Mouse (Mus musculus): ENCODE measurements around the gene Usp39. TPM values are rescaled to one million over a fixed set of nuclear protein-coding genes. Genes with fewer than 3 reads are reported as not detected.

The Usp39 gene
- total RNA-seq, 4 experiments from 2014 or later: 14.4 to 20.0 (median 15.2) TPM

DNA sequence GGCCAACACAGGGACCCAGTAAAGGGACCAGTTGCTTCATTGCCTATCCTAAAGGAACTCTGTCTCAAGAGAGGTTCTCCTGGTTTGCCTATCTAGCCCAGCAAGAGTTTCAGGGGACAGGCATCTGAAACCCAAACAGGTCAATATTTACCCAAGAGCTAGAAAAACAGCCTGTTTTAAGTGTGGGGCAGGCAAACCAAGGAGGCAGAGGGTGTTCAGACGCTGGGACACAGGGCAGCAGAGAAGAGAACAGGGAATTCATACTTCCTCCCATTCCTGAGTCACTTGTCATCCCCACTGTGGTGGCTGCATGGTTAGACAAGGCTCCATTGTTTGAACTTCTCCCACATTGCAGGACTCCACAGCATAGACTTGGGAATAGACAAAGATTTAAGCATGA, 26.6 kb upstream of the Usp39 start:
- DNase-seq (ENCODE audit: low spot score): no peak

DNA sequence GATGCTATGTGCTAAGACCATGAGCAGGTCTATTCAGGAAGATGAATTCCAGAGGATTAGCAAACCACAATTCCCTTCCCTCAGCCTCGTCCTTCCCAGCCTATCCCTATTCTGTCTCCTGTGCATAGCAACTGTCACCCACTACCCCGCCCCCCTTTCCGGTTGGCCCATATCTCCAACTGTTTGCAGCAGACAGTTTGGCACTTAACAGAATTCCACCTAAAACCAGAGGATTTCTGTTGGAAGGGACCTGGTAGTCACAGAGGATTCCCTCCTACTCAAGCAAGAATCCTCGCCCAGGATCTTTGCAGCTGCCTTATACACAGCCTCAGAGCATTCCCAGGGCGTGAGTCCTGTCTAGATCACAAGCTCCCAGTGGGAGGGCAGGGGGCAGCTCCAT, 26.2 kb upstream of the Usp39 start:
- no peak for DNase-seq (ENCODE audit: low spot score)

DNA sequence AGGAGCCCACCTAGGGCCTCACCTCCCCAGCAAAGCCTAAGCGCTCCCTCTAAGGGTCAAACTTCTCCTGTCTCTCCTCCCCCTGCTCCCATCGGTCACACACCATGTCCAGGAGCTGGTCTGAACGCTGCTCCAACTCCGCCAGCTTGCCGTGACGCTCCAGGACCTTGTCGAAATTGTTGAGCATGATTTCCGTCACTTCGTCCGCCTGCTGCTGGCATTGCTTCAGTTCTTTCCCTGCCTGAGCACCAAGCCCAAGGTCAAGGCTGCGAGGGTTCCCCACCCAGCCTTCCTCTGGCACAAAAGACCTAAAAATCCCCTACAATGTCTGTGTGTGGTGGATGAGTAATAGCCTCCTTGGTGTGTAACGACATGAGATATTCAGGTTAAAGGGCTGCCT, 25.1 kb upstream of the Usp39 start:
- DNase-seq (ENCODE audit: low spot score): no peak

DNA sequence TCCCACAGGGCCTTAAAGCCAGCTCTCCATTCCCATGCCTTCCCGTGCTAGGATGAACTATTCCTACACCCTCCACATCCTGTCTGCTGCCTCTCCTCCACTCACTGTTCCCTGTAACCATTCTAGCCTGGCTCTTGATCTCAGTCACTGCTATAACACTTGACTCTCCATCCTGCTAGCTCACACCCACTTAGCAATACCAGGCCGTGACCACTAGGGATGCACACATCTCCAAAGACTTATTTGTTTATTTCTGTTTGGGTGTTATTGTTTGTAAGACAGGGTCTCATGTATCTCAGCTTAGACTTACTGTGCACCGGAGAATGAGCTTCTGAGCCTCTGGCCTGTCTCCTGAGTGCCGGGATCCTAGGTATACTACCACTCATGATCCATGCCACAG, 24.6 kb upstream of the Usp39 start:
- DNase-seq (ENCODE audit: low spot score): no peak

DNA sequence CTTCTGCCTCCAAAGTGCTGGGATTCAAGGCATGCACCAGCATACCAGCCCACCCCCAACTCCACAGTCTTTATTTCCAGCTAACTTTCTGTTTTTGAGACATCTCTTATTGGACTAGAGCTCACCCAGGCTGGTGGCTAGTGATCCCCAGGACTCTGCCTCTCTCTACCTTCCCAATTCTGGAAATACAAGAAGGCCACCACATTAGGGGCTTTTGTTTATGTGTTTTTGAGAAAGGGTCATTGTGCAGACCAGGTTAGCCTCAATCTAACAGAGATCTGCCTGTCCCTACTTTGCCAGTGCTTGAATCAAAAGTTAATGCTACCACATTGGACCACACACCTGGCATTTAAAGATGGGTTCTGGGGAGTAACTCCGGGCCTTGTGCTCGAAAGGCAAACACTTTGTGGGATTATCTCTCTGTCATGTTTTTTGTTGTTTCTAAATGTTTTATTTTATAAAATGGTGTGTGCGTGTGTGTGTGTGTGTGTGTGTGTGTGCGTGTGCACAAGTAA, 22.5 kb upstream of the Usp39 start:
- DNase-seq (ENCODE audit: low spot score): no peak

DNA sequence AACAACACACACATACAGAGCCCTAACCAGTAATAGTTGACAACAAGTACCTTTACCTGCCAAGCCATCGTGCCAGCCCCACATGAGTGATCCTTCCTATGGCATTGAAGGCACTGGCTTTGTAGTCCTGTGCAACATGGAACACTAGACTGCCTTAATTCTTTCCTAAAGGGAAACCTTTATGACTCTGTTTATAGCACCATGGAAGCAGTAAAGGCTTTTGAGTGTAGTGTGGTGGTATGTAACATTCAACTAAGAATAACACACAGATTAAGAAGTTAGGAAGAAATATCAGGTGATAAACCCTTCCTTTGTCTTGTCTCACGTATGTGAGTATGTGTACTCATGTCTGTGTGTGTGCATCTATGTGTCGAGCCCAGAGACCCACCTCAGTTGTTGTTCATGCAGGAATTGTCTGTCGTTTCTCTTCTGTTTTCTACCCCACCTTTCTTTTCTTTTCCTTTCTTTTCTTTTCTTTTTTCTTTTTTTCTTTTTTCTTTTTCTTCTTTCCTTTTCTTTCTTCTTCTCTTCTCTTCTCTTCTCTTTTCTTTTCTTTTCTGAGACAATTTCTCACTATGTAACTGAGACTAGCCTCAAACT, 22.0 kb upstream of the Usp39 start, which contains the start of gene Rnf181:
TSS of gene Rnf181 (minus strand) at position 113 of the 600 bp plus-strand sequence.
- DNase-seq (ENCODE audit: low spot score): no peak

DNA sequence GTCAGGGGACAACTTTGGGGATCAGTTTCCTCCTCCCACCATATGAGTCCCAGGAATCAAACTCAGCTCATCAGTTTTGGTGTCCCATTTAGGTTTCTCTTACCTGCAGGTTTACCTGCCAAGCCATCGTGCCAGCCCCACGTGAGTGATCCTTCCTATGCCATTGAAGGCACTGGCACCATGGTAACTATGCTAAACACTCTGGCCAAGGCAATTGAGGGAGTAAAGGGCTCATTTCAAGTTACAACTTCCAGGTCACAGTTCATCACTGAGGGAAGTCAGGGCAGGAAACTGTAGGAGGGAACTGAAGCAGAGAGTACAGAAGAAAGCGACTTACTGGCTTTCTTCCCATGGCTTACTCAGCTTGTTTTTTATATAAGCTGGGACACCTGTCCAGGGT, 21.3 kb upstream of the Usp39 start:
- no peak for DNase-seq (ENCODE audit: low spot score)

DNA sequence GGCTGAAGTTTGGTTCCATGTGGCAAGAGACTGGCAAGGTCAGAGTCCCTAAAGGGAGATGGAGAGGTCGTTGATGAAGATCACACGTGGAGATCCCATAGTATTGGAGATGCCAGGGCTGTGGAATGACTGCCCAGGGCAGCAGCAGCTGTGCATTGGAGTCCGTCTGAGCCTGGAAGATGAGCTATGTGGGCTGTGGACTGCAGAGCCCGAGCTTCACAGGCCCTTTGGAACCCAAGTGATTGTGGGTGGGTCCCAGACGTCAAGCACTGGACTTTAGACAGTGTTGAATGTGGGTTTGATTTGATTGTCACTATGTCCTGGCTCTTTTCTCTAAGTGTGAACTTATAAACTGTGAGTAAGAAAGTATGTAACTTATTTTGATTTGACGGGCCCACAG, 20.0 kb upstream of the Usp39 start:
- no peak for DNase-seq (ENCODE audit: low spot score)

DNA sequence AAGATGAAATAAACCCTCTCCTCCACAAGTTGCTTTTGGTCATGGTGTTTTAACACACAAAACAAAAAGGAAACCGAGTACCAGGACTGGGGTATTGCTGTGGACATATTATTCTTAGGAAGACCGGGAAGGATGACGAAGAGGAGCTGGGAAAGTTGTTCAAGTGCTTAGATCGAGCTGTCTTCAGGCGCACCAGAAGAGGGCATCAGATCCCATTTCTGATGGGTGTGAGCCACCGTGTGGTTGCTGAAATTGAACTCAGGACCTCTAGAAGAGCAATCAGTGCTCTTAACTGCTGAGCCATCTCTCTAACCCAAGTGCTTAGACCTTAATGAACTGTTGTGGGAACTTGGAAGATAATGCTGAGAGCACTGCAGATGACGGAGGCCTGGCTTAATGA, 19.0 kb upstream of the Usp39 start:
- DNase-seq (ENCODE audit: low spot score): no peak

DNA sequence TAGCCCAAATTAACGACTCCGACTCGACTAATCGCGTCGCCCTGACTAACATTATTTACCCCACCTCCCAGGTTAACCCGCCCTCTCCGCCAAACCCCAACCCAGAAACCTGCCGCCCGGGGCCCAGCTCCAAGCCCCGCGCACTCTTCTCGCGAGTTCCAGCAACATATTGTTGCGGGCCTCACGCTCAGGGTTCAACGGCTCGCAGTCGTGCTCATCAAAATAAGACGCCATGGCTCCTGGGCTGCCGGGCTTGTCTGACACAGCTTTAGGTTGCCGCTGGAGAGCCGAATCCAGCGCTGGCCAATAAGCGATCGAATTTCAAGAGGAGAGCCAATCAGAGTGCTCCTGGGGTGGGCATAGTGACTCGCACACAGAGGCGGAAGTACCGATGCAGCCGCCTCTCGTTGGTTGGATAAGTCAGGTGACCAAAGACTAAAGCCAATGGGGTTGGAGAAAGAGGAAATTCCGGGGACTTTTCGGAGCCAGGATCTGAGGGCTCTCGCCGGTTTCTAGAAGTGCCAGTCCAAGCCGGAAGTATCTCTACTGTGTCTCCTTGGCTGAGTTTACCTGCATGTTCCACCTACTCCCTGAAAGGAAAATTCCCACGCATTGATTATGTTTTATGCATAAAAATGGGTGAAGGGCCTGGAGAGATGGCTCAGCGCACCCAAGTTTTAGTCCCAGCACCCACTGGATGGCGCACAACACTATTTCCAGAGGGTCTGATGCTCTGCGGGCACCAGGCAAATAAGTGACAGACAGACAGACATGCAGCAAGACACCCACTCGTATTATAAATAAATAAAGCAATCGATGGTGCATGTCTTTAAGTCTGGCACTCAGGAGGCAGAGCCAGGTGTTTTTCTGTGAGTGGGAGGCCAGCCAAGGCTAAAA, 17.4 kb upstream of the Usp39 start:
- DNase-seq (ENCODE audit: low spot score): peak; percentile 99

DNA sequence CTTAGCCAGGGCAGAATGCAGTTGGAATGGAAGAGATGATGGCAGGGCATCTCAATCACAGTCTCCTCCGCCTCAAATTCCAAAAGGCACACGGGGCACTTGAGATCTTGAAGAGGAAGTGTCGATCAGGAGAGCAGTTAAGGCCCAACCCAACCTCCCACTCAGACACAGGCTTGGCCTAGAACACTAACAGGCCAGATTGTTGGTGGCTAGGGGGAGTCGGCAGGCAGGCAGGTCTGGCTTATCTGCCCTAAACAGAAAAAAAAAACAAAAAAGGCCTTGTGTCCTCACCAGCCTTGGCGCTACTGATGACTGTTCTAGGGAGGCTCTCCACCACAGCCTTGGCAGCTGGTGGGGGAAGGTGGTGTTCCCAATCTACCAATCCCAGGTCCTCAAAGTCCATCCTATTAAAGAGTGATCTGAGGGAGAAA, 16.2 kb upstream of the Usp39 start:
- no peak for DNase-seq (ENCODE audit: low spot score)

DNA sequence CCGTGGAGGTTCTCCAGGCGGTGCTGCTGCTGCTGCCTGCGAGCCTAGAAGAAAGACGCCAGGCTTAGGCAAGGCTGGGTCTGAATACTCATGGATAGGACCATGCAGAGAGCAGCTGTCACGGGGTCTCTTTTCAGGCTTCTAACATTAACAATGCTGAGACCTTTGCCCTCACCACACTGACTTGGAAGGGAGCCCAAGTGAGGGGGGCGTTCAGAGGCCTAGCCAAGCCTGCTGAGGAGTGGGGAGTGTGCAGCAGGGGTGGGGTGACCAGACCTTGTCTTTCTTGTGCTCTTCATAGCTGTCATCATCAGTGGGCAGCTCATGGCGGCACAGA, 15.6 kb upstream of the Usp39 start:
- no peak for DNase-seq (ENCODE audit: low spot score)

DNA sequence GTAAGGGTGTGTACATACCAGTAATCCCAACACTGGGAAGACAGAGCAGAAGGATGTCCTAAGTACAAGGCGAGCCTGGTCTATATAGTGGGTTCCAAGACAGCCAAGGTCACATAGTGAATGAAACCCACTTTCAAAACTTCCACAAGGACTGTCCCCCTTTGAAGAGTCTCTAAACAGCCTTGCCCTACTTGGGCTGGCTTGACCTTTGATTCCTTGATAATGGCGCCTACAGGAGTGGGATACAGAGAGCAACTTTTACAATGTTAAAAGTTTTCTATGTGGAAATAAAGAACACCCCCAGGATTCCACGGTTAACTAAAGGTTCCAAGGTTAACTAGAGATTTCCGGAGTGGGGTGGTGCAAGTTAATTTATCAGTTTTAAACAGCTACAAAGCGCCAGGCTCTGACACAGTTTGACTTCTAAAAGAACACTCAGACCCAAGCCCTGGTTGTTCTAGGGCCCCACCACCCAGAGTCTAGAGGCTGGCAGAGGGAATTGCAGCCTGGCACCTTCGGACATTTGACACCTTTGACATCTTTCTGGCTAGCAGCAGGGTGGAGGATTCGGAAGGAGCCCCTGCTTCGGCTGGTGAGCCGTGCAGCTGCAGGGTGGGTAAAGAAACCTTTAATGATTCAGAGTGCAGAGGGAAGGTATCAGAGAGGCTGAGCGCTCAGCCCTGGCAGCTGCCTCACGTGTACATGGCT, 15.1 kb upstream of the Usp39 start:
- DNase-seq (ENCODE audit: low spot score): no peak

DNA sequence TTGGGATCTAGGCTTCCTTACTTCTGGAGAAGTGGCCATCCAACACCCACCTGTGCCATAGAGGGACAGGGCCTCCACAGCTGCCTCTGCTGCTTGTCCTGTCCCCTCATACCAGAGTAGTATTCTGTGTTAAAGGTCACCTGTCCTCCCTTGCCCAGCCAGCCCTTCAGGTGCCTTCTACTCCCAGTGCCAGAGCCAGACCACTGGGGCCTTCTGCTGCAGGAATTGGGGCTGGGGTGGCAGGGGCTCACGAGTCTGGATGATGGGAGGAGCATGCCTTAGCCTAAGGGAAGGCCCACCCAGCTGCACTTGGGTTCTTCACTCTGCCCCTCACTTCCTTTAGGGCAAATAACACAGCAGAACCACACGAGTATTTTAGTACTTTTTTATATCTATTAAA, 14.4 kb upstream of the Usp39 start:
- DNase-seq (ENCODE audit: low spot score): no peak

DNA sequence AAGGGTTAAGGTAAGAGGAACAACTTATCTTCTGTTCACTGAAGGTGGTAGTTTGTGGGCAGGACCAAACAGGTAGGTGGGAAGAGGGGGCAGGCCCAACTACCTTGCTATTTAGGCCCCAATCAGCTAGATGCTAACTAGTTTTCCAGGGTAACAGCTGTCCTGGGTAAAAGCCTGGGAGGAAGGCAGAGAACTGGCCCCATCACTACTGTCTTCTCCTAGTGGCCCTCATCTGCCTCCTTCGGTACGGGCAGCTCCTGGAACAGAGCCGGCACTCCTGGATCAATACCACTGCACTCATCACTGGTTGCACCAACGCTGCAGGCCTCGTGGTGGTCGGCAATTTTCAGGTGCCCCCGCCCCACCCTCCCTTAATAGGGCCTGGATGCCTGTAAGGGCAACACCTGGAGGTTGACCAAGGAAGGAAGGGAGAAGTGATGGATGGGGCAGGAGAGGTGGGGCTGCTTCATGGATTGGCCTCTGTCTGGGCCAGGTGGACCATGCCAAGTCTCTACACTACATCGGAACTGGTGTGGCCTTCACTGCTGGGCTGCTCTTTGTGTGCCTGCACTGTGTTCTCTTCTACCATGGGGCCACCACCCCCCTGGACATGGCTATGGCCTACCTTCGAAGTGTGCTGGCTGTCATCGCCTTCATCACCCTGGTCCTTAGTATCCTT, 13.2 kb upstream of the Usp39 start:
- DNase-seq (ENCODE audit: low spot score): no peak

DNA sequence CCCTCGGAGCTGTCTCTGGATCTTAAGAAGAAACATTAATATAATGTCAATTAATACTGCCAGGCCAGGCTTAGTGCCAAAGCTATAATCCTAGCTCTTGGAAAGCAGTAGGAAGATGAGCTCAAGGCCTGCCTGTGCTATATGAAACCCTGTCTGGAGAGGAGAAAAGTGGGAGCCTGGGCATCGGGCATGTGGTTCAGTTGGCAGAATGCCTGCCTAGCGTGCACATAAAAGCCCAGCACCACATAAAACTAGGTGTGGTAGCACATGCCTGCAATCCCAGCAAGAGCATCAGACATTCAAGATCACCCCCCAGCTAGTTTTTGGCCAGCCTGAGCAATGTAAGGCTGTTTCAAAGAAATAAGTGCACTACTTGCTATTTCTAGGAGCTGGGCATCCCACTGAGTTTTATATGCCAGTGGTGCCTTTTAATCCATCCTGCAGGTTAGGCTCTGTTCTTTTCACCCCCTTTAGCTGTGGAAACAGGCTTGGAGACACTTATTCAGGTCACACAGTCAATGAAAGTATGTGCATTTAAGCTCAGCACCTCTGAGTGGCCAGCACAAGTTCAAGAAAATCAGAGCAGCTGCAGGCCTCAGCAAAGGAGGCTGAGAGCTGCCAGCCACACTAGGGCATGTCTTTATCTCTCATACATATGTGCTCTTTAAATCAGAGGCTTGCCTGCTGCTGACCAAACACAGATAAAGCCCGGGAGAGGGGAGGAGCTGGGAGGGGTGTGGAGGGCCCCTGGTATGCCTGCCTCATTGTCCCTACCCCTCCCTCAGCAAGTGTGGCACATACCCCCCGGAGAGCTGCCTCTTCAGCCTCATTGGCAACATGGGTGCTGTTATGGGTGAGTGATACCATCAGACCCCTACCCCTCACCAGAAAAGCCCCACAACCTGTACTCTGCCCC, 12.4 kb upstream of the Usp39 start:
- no peak for DNase-seq (ENCODE audit: low spot score)

DNA sequence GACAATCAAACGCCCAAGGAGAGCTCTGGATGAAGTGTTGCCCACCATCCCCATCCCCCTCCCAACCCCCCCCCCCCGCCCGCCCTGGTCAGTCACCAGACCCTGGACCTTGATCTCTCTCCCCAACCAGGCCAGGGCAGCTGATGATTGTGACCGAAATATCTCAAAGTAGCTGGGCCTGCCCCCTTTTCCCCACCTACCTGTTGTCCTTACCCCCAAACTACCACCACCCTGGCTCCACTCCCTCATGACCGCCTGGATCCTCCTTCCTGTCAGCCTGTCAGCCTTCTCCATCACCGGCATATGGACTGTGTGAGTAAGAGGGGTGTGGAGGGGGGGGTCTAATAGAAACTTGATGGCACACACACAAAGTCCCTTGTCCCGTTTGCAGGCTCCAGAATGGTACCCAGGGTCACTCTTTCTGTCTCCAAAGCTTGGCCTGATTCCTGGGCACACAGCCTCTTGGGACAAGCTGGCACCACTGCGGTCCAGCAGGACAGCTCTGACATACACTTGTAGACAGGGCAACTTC, 11.1 kb upstream of the Usp39 start:
- DNase-seq (ENCODE audit: low spot score): no peak

DNA sequence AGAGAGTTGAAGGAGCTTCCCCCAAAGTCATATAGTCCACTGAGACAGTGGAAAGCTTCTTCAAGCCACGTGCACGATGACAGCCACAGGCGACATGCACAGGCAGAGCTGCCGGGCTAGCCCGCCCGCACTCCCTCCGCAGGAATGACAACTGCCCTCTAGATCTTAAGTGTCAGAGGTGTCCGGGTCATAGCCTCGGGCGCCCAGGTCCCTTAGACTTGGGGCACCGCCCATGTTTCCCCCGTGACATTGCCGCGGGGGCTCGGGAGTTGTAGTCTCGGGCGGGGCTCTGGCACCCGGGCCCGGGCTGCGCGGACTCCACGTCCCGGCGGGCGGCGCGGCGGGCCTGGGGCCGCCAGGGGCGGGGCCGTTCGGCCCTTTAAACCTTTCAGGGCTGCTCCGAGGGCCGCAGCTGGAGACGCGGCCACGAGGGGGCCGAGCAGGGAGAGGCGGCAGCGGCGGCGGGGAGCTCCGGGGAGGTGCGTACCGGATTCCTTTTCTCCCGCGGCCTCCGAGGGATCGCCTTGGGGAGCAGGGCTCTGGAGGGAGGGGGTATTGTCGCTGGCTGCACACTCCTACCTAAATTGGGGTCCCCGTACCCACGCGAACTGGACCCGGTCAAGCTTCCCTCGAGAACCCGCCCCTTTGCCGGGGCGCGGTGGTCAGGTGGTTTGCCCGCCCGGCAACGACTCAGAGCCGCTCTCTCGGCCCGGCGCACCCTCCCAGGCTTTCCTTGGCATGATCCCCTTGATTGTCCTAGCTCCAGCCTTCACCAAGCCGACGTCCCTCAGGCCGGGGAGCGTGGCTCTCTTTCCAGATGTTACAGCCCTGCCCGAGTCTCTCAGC, 10.3 kb upstream of the Usp39 start, which contains the start of gene Tmem150a:
TSS of gene Tmem150a (plus strand) at position 382 of the 846 bp plus-strand sequence.
- peak; percentile 77 for DNase-seq (ENCODE audit: low spot score)

DNA sequence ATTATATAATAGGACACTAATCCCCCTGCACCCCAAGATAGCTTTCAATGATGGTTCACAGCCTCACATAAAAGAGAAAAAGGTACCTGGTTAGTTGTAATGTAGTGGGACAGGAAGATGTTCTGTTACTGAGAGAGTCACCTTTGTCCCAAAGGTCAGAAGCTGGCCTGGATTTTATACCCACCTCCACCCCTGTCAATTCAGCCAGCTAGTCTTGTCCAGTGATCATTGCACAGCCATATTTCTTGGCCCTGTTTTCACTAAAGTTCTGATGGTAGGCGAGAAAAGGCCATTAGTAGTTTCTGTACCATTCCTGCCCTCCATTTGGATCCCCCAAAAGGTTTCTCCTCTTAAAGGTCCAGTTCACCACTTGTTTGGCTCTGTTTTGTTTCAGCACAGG, 9.0 kb upstream of the Usp39 start:
- no peak for DNase-seq (ENCODE audit: low spot score)
